Mouse (Mus musculus) neural tube, embryonic 14.5 days (tissue): ENCODE measurements around the gene Ephb4. TPM values are rescaled to one million over a fixed set of nuclear protein-coding genes. Genes with fewer than 3 reads are reported as not detected.
A peak's percentile ranks its signal among the peaks of the same experiment; 100 is the strongest.

ENCODE experiments used
- ATAC-seq: fragments of 200-750 bp; cut with Nextera tagmentation; 2 replicates; pipeline ENCODE4 v1.8.0; 2017; ENCODE audit warnings: low read depth, mild to moderate bottlenecking, moderate TSS enrichment, moderate library complexity
- H3K27ac ChIP-seq: fragments of 300-500 bp; sonication (generic); 2 replicates; pipeline ENCODE4 v1.5.1; 2014; ENCODE audit warnings: low read depth, mild to moderate bottlenecking, control low read depth, low read length, moderate library complexity, mixed read lengths
- H3K27me3 ChIP-seq: fragments of 300-500 bp; sonication (generic); 2 replicates; pipeline ENCODE4 v1.6.1; 2014; ENCODE audit warnings: low read length; ENCODE audit not compliant: control insufficient read depth, insufficient read depth
- H3K36me3 ChIP-seq: fragments of 300-500 bp; sonication (generic); 2 replicates; pipeline ENCODE4 v1.6.1; 2014; ENCODE audit warnings: low read length, mixed read lengths; ENCODE audit not compliant: control insufficient read depth, insufficient read depth
- H3K4me1 ChIP-seq: fragments of 300-500 bp; sonication (generic); 2 replicates; pipeline ENCODE4 v1.6.1; 2014; ENCODE audit warnings: low read length; ENCODE audit not compliant: control insufficient read depth, insufficient read depth
- H3K4me2 ChIP-seq: fragments of 300-500 bp; sonication (generic); 2 replicates; pipeline ENCODE4 v1.6.1; 2014; ENCODE audit warnings: mild to moderate bottlenecking, low read depth, low read length, control low read depth
- H3K4me3 ChIP-seq: fragments of 300-500 bp; sonication (generic); 2 replicates; pipeline ENCODE4 v1.5.1; 2014; ENCODE audit warnings: low read depth, low read length, control low read depth, mixed read lengths
- H3K9ac ChIP-seq: fragments of 300-500 bp; sonication (generic); replicated peaks from 2 replicates; pipeline ENCODE4 v1.6.1; 2014; ENCODE audit warnings: low read depth, mild to moderate bottlenecking, control low read depth, low read length, mixed read lengths
- H3K9me3 ChIP-seq: fragments of 300-500 bp; sonication (generic); 2 replicates; pipeline ENCODE4 v1.6.1; 2016; ENCODE audit warnings: low read length; ENCODE audit not compliant: control insufficient read depth
- WGBS: fragments of 180-500 bp; shearing (Covaris S2); extraction: QIAGEN DNeasy Blood & Tissue Kit; methylation state at CpG from one replicate; pipeline ENCODE4 v1.1.7; 2014; 5-methylcytosine and 5-hydroxymethylcytosine counted together
- polyA plus RNA-seq: library from polyadenylated mRNA; unstranded; fragments of >200 nt; fragmentation: Nextera tagmentation; extraction: Ambion mirVana; gene quantifications from 2 replicates; pipeline ENCODE4 v1.2.1, GENCODE M21; 2014

The Ephb4 gene
- polyA plus RNA-seq, 1 experiment from 2014 or later, result 2.7 TPM

DNA sequence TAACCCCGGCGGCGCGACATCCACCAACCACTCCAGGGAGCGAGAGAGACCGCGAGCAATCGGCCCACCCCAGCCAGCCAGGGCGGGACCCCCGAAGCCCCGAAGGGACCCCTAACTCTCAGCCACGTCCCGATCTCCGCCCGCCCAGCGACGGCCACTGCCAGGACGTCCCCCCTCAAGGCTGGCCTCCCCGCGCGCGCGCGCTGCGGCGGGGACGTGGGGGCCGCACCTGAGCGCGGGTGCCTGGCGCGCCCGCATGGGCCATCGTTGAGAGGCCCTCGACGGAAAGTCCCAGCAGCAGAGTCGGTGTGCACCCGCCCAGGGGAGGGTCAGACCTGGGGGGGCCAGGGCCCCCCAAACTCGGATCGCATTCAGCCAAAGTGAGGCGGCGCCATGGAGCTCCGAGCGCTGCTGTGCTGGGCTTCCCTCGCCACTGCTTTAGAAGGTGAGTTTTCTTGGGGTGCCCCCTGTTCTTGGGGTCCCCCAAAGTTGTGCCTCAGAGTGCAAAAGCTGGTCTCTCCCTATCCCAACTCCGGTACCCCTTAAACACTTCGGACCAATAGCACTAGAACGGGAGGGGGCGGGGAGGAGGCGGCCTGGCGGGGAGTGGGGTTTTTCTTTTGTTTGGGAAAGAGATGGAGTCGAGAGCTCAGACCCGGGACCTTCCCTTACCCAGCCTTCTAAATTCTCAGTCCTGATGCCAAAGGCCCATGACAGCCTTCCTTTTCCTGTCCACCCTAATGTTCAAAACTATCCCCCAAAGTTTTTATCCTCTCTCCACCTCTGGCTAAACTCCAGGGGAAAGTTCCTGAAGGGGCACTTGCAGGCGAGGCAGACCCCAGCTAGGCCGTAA is 522 bp downstream of the Ephb4 start:
- peak overlapping the region; percentile 55 for H3K4me3 ChIP-seq
- peak; percentile 38 for ATAC-seq
- peak overlapping the region; percentile 66 for H3K9ac ChIP-seq

DNA sequence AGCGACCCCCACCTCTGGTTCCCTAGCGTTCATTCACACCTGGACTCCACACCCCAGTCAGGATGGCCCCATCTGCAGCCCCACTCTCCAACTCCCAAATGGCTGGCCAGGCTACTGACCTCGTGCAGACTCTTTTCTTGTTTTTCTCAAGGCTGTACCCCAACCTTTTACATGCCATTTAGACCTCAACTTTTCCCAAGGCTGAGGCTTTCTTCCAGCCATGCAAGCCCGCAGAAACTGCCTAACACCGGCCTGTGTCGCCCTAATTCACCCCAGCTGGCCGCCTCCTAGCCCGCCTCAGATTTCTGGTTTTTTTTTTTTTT is 1.1 kb downstream of the Ephb4 start:
- H3K4me2 ChIP-seq, result peak overlapping the region; percentile 96
- H3K4me1 ChIP-seq, result peaks cover 20% of the 10 kb centered on the region
- H3K9ac ChIP-seq, result peak overlapping the region; percentile 66; the same call in 1 of the 2 replicates
- no peaks in the 10 kb centered on the region for H3K9me3 ChIP-seq
- 3% methylated on average over 8 of the region's 8 CpGs for WGBS
- H3K4me3 ChIP-seq, result peak overlapping the region; percentile 55
- no peak overlapping the region for H3K27ac ChIP-seq
- H3K36me3 ChIP-seq, result peaks cover 4% of the 10 kb centered on the region; the same call in 1 of the 2 replicates
- no peak for ATAC-seq
- peaks cover 9% of the 10 kb centered on the region; the same call in 1 of the 2 replicates for H3K27me3 ChIP-seq

More for the DNA sequence above, 522 bp downstream of the Ephb4 start:
- Histone ChIP-seq H3K27ac (peak overlapping the region; percentile 44; the same call in 1 of the 2 replicates), H3K4me2 (peak overlapping the region; percentile 96), H3K4me1 (peaks cover 20% of the 10 kb centered on the region), H3K9me3 (no peaks in the 10 kb centered on the region), H3K36me3 (no peaks in the 10 kb centered on the region), H3K27me3 (peaks cover 9% of the 10 kb centered on the region; the same call in 1 of the 2 replicates)
- WGBS, result under 1% methylated on average over 55 of the region's 55 CpGs

GRCm38 (mm10) chr5:137351394-137351793 is 1.5 kb downstream of the Ephb4 start:
- Histone ChIP-seq H3K4me2 (peak overlapping the region; percentile 96), H3K4me1 (peaks cover 20% of the 10 kb centered on the region), H3K27me3 (peaks cover 9% of the 10 kb centered on the region; the same call in 1 of the 2 replicates), H3K27ac (no peak overlapping the region), H3K9ac (peak overlapping the region; percentile 66; the same call in 1 of the 2 replicates), H3K36me3 (peaks cover 6% of the 10 kb centered on the region; the same call in 1 of the 2 replicates), H3K9me3 (no peaks in the 10 kb centered on the region), H3K4me3 (peak overlapping the region; percentile 55)
- WGBS, result 15% methylated on average over 4 of the region's 4 CpGs
- no peak for ATAC-seq

- peaks cover 6% of the 10 kb centered on the region; the same call in 1 of the 2 replicates for H3K36me3 ChIP-seq
- peak overlapping the region; percentile 96 for H3K4me2 ChIP-seq
- H3K27ac ChIP-seq, result no peak overlapping the region
- no peak for ATAC-seq
- H3K27me3 ChIP-seq, result peaks cover 9% of the 10 kb centered on the region; the same call in 1 of the 2 replicates
- H3K4me1 ChIP-seq, result peaks cover 20% of the 10 kb centered on the region
- H3K9me3 ChIP-seq, result no peaks in the 10 kb centered on the region
- peak overlapping the region; percentile 55; the same call in 1 of the 2 replicates for H3K4me3 ChIP-seq
- WGBS, result 21% methylated on average over 16 of the region's 16 CpGs
- peak overlapping the region; percentile 66; the same call in 1 of the 2 replicates for H3K9ac ChIP-seq
Measured at GRCm38 (mm10) chr5:137352011-137352975, 2.4 kb downstream of the Ephb4 start.

GRCm38 (mm10) chr5:137354091-137354490 is 4.2 kb downstream of the Ephb4 start:
- peaks cover 12% of the 10 kb centered on the region for H3K4me1 ChIP-seq
- peaks cover 7% of the 10 kb centered on the region; the same call in 1 of the 2 replicates for H3K27me3 ChIP-seq
- no peak overlapping the region for H3K4me2 ChIP-seq
- WGBS, result 91% methylated on average over 17 of the region's 17 CpGs
- no peak overlapping the region for H3K9ac ChIP-seq
- no peak for ATAC-seq
- peaks cover 10% of the 10 kb centered on the region; the same call in 1 of the 2 replicates for H3K36me3 ChIP-seq
- no peak overlapping the region for H3K27ac ChIP-seq
- H3K9me3 ChIP-seq, result no peaks in the 10 kb centered on the region
- no peak overlapping the region for H3K4me3 ChIP-seq

DNA sequence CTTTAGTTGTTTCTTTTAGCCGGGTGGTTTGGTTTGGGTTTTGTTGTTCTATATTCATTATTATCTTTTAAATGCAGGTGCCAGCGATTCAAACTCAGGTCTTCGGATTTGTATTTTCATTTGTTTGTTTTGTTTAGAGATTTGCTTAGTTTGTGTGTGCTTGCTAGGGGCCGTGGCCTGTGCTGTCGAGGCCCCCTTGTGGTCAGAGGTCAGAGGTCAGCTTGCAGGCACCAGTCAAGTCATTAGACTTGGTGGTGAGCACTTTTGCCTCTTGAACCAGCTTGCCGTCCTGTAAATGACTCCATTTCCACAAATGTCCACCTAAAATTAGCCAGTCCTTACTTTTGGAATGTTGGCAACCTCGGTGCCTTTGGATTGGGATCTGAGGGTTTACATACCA is 8.5 kb downstream of the Ephb4 start:
- Histone ChIP-seq H3K4me2 (no peak overlapping the region), H3K4me1 (no peaks in the 10 kb centered on the region), H3K9me3 (no peaks in the 10 kb centered on the region), H3K4me3 (no peak overlapping the region), H3K36me3 (peaks cover 10% of the 10 kb centered on the region), H3K9ac (no peak overlapping the region), H3K27ac (no peak overlapping the region), H3K27me3 (no peaks in the 10 kb centered on the region)
- WGBS, result 47% methylated on average over 7 of the region's 7 CpGs
- ATAC-seq, result no peak

DNA sequence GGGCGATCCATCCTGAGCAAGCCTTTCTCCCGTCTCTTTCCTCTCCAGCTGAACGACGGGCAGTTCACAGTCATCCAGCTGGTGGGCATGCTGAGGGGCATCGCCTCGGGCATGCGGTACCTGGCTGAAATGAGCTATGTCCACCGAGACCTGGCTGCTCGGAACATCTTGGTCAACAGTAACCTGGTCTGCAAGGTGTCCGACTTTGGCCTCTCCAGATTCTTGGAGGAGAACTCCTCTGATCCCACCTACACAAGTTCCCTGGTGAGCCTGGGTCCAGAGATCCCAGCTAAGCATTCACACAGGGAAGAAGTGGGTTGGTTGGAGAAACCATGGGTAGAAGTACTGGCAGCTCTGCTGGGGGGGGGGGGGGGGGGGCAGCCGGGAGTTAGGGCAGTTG is 19.8 kb downstream of the Ephb4 start:
- Histone ChIP-seq H3K4me3 (no peak overlapping the region), H3K9ac (no peak overlapping the region), H3K4me1 (no peaks in the 10 kb centered on the region), H3K9me3 (no peaks in the 10 kb centered on the region), H3K36me3 (peaks cover 3% of the 10 kb centered on the region; the same call in 1 of the 2 replicates), H3K27me3 (no peaks in the 10 kb centered on the region), H3K4me2 (no peak overlapping the region), H3K27ac (no peak overlapping the region)
- no peak for ATAC-seq
- WGBS, result over 99% methylated on average over 10 of the region's 11 CpGs

DNA sequence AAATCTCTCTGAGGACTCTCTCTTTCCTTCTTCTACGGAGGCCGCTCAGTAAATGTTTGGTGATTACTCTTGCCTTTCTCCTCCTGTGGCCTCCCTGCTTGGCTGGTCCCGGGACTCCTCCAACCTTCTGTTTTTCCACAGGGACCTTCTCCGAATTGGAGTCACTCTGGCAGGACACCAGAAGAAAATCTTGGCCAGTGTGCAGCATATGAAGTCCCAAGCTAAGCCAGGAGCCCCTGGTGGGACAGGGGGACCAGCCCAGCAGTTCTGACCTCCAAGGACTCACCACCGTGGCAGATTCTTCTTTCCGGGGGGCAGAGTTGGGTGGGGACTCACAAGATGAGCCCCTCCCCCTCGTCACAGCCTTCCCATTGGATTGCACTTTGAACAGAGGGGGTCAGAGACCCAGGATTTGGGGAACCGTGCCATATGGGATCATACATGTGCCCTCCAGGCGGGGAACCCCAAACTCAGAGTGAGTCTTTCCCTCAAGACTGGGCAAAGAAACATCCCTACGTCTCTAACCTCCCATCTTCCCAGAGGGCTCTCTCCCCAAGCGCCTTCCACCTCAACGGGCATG is 23.6 kb downstream of the Ephb4 start:
- Histone ChIP-seq H3K4me2 (no peak overlapping the region), H3K36me3 (peaks cover 3% of the 10 kb centered on the region; the same call in 1 of the 2 replicates), H3K4me1 (no peaks in the 10 kb centered on the region), H3K4me3 (no peak overlapping the region), H3K9ac (no peak overlapping the region), H3K27ac (no peak overlapping the region), H3K9me3 (no peaks in the 10 kb centered on the region), H3K27me3 (no peaks in the 10 kb centered on the region)
- no peak for ATAC-seq
- WGBS, result 92% methylated on average over 12 of the region's 12 CpGs
